9 mouse cellular contexts compared by ENCODE assay signal in the genomic region with DNA sequence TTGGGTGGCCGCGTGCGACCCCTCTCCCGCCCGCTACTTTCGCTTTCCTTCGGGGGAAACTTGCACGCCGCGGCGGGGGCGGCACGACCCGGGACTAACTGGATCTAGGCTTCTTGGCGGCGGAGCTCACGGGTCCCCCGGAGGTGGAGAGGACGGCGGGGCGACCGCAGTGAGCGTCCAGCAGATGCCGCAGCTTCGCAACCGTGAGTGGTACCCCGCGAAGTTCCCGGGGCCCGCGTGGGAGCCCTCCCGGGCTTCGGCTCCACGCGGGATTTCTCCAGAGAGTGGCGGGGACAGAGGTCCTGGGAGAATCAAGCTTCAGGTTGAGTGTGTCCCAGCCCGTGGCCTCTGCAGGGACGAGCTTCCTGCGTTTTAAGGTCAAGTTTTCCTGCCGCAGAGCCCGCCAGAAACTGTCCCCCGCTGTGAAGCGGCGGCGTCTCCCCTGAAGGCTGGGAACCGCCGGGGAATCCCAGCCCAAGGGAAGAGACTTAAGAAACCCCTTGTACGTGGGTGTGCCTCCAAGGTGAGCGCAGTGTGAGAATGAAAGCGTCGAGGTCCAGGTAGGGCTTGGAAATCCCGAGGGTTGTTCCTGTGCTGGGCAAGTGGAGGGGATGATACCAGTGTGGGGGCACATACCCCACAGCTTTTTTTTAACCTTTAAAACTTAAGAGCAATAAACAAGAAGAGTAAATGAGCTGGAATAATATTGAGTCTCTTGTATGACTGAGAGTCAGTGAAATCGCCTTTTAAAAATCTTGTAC. TPM values are rescaled to one million over a fixed set of nuclear protein-coding genes. Genes with fewer than 3 reads are reported as not detected.
DNase-seq lines count a peak whose midpoint lies in the region; ATAC-seq and TF ChIP-seq lines count a peak whose summit lies in the region.
"Had no signal": no experiment of that assay in that cellular context is flagged by ENCODE, and none has a peak within 500 bp of the region (broad histone marks: within the 10 kb centered on the region; RNA-seq: fewer than 3 reads in every experiment).

No protein-coding gene starts in this region.

- WGBS in forebrain, embryonic 12.5 days, result 1% methylated on average over 53 of the region's 53 CpGs
- under 1% methylated on average over 47 of the region's 53 CpGs for WGBS in hindbrain, embryonic 16.5 days
- WGBS in stomach, postnatal 0 days, result under 1% methylated on average over 51 of the region's 53 CpGs

- no peak overlapping the region for H3K9ac ChIP-seq in CH12.LX (ENCODE audit: insufficient read depth, low read depth)
- peak overlapping the region; percentile 65 for H3K9ac ChIP-seq in forebrain, embryonic 12.5 days
- H3K9ac ChIP-seq in hindbrain, embryonic 16.5 days (ENCODE audit: low read depth, low read length), result peak overlapping the region; percentile 71
- peak overlapping the region; percentile 78 for H3K9ac ChIP-seq in stomach, postnatal 0 days (ENCODE audit: low read length)

- no peak for TF ChIP-seq CTCF in CH12.LX (conservative IDR thresholded peaks at IDR 0.05 in 1 of 2, IDR thresholded peaks at IDR 0.05 in 1 of 2; ENCODE audit: low read depth in 2 of 2, low read length in 2 of 2)
- TF ChIP-seq CTCF in stomach, postnatal 0 days (IDR thresholded peaks at IDR 0.05; ENCODE audit: low read depth), result 0 out of 2 replicates have a peak, but pooled peaks have one; percentile 5

- no peaks in the 10 kb centered on the region for H3K36me3 ChIP-seq in CH12.LX (replicated peaks in 1 of 2; ENCODE audit: control insufficient read depth in 1 of 2, insufficient read depth in 1 of 2, low read length in 1 of 2)
- H3K36me3 ChIP-seq in forebrain, embryonic 12.5 days (replicated peaks), result no peaks in the 10 kb centered on the region
- no peaks in the 10 kb centered on the region for H3K36me3 ChIP-seq in hindbrain, embryonic 16.5 days (ENCODE audit: control insufficient read depth, insufficient read depth, low read length)
- no peaks in the 10 kb centered on the region for H3K36me3 ChIP-seq in stomach, postnatal 0 days (ENCODE audit: control insufficient read depth, insufficient read depth, low read length)

- peak; percentile 76 for ATAC-seq in forebrain, embryonic 12.5 days (ENCODE audit: low FRiP score)
- ATAC-seq in hindbrain, embryonic 16.5 days, result peak; percentile 35; the same call in 1 of the 2 replicates
- ATAC-seq in stomach, postnatal 0 days (ENCODE audit: low FRiP score, low TSS enrichment), result peak; percentile 25; the same call in 1 of the 2 replicates
- no peak for ATAC-seq in erythroid progenitor cell, adult 5-6 weeks (replicated peaks; ENCODE audit: low FRiP score, poor library complexity, severe bottlenecking)

- no peaks in the 10 kb centered on the region for H3K79me2 ChIP-seq in CH12.LX (replicated peaks; ENCODE audit: control insufficient read depth, extremely low read depth, insufficient read depth, poor library complexity, severe bottlenecking)

- dilution Hi-C loops in CH12.LX (cut with MboI; ENCODE audit: extremely low pct_ligation_motif_present, extremely low pct_unique_long_range_greater_than_20kb, low sequenced_read_pairs), result no loop called here

- no peak for TF ChIP-seq RAD21 in CH12.LX (IDR thresholded peaks at IDR 0.05; ENCODE audit: low read depth, low read length)

- H3K9me3 ChIP-seq in CH12.LX (replicated peaks; ENCODE audit: low read length), result peaks cover 9% of the 10 kb centered on the region
- no peaks in the 10 kb centered on the region for H3K9me3 ChIP-seq in forebrain, embryonic 12.5 days
- H3K9me3 ChIP-seq in hindbrain, embryonic 16.5 days (ENCODE audit: control insufficient read depth, low read length), result no peaks in the 10 kb centered on the region
- H3K9me3 ChIP-seq in stomach, postnatal 0 days (ENCODE audit: control insufficient read depth, low read length), result no peaks in the 10 kb centered on the region

- H3K4me2 ChIP-seq in CH12.LX (ENCODE audit: insufficient read depth, low read depth, poor library complexity, severe bottlenecking), result peak overlapping the region; percentile 47; the same call in 1 of the 2 replicates
- H3K4me2 ChIP-seq in forebrain, embryonic 12.5 days, result peak overlapping the region; percentile 99
- peak overlapping the region; percentile 100 for H3K4me2 ChIP-seq in hindbrain, embryonic 16.5 days (ENCODE audit: low read length)
- peak overlapping the region; percentile 100 for H3K4me2 ChIP-seq in stomach, postnatal 0 days (replicated peaks; ENCODE audit: low read depth)

- in situ Hi-C loops in CH12.LX (cut with MboI; ENCODE audit: low pct_ligation_motif_present, low pct_unique_long_range_greater_than_20kb, low sequenced_read_pairs), result no loop called here

- no peaks in the 10 kb centered on the region for H3K4me1 ChIP-seq in CH12.LX (ENCODE audit: control insufficient read depth in 1 of 2, insufficient read depth in 2 of 2)
- peaks cover 22% of the 10 kb centered on the region for H3K4me1 ChIP-seq in forebrain, embryonic 12.5 days
- H3K4me1 ChIP-seq in hindbrain, embryonic 16.5 days (ENCODE audit: control insufficient read depth, insufficient read depth, low read depth, low read length), result peaks cover 12% of the 10 kb centered on the region
- no peaks in the 10 kb centered on the region for H3K4me1 ChIP-seq in stomach, postnatal 0 days (replicated peaks; ENCODE audit: control insufficient read depth, insufficient read depth)

- H3K4me3 ChIP-seq in CH12.LX (replicated peaks in 1 of 3; ENCODE audit: low read depth in 2 of 3, low read length in 2 of 3, poor library complexity in 1 of 3), result peak overlapping the region in 1 of 3 experiments; percentile 18
- peak overlapping the region; percentile 64 for H3K4me3 ChIP-seq in forebrain, embryonic 12.5 days (replicated peaks)
- peak overlapping the region; percentile 72 for H3K4me3 ChIP-seq in hindbrain, embryonic 16.5 days (ENCODE audit: low read length)
- peak overlapping the region; percentile 85 for H3K4me3 ChIP-seq in stomach, postnatal 0 days (ENCODE audit: low read depth, low read length)

- no peak for TF ChIP-seq EP300 in CH12.LX (IDR thresholded peaks at IDR 0.05; ENCODE audit: low read length)
- no peak for TF ChIP-seq EP300 in stomach, postnatal 0 days (optimal IDR thresholded peaks at IDR 0.05)

- TF ChIP-seq POLR2A in CH12.LX (IDR thresholded peaks at IDR 0.05; ENCODE audit: low read depth, low read length), result no peak

- no peaks in the 10 kb centered on the region for H3K27me3 ChIP-seq in CH12.LX (replicated peaks)
- H3K27me3 ChIP-seq in forebrain, embryonic 12.5 days, result peaks cover 35% of the 10 kb centered on the region
- peaks cover 16% of the 10 kb centered on the region for H3K27me3 ChIP-seq in hindbrain, embryonic 16.5 days (replicated peaks; ENCODE audit: control insufficient read depth, insufficient read depth, low read length)
- H3K27me3 ChIP-seq in stomach, postnatal 0 days (ENCODE audit: control insufficient read depth, insufficient read depth, low read length), result no peaks in the 10 kb centered on the region

- H3K27ac ChIP-seq in CH12.LX (ENCODE audit: insufficient read depth, low read depth), result no peak overlapping the region
- H3K27ac ChIP-seq in forebrain, embryonic 12.5 days, result no peak overlapping the region
- H3K27ac ChIP-seq in hindbrain, embryonic 16.5 days (ENCODE audit: low read depth, low read length), result no peak overlapping the region
- peak overlapping the region; percentile 45; the same call in 1 of the 2 replicates for H3K27ac ChIP-seq in stomach, postnatal 0 days (replicated peaks)

- peak; percentile 28 for DNase-seq in cerebellum, postnatal 10 days
- no peak for DNase-seq in cerebellum, postnatal 36 days
- DNase-seq in CH12.LX (ENCODE audit: extremely low read depth), result no peak
- DNase-seq in lung, postnatal 14 days, result peak; percentile 7
- peak; percentile 35 for DNase-seq in stomach, postnatal 0 days (ENCODE audit: low spot score)

TF ChIP-seq in CH12.LX, 34 proteins besides CTCF, POLR2A, EP300 and RAD21:
- TF ChIP-seq NRF1 (IDR thresholded peaks at IDR 0.05; ENCODE audit: low read depth, low read length) (no peak), ETS1 (conservative IDR thresholded peaks at IDR 0.05; ENCODE audit: low read depth, low read length) (no peak), HCFC1 (IDR thresholded peaks at IDR 0.05; ENCODE audit: low read depth, low read length) (no peak), TBP (conservative IDR thresholded peaks at IDR 0.05; ENCODE audit: low read depth, low read length) (no peak), MXI1 (IDR thresholded peaks at IDR 0.05; ENCODE audit: low read depth, low read length) (no peak), SIN3A (IDR thresholded peaks at IDR 0.05; ENCODE audit: low read length) (no peak), ELF1 (IDR thresholded peaks at IDR 0.05; ENCODE audit: low read depth, low read length) (no peak), CHD2 (IDR thresholded peaks at IDR 0.05; ENCODE audit: low read length) (no peak), CHD1 (IDR thresholded peaks at IDR 0.05; ENCODE audit: low read depth, low read length) (no peak), IRF4 (IDR thresholded peaks at IDR 0.05; ENCODE audit: low read depth, low read length) (no peak), MYC (IDR thresholded peaks at IDR 0.05; ENCODE audit: low read depth, low read length) (no peak), TCF12 (IDR thresholded peaks at IDR 0.05; ENCODE audit: low read depth, low read length) (no peak), BHLHE40 (IDR thresholded peaks at IDR 0.05; ENCODE audit: low read depth, low read length) (no peak), MAZ (IDR thresholded peaks at IDR 0.05; ENCODE audit: low read depth, low read length) (no peak), JUN (IDR thresholded peaks at IDR 0.05; ENCODE audit: insufficient read depth, low read depth, low read length) (no peak), ZC3H11A (IDR thresholded peaks at IDR 0.05; ENCODE audit: low read depth, low read length) (no peak), UBTF (IDR thresholded peaks at IDR 0.05; ENCODE audit: low read depth, low read length) (no peak)

RNA-seq across cellular contexts. Expression of a gene that starts 0.7 kb away (rescaled TPM):
- total RNA-seq in CH12.LX (2012; rRNA removed) (not detected in 2 replicates), CH12.LX (2014; rRNA removed) (not detected in 2 replicates)
- not detected in 2 replicates for polyA plus RNA-seq in CH12.LX (2012; ENCODE audit: insufficient read length, low read depth)
- polyA plus RNA-seq in forebrain, embryonic 12.5 days (2016; fragmentation: Nextera tagmentation; extraction: Ambion mirVana), result 0.05 and 0.08 TPM in 2 replicates
- 0.14 and 0.22 TPM in 2 replicates for polyA plus RNA-seq in hindbrain, embryonic 16.5 days (2015; fragmentation: Nextera tagmentation; extraction: Ambion mirVana)
- 0.96 and 1.1 TPM in 2 replicates for polyA plus RNA-seq in stomach, postnatal 0 days (2015; fragmentation: Nextera tagmentation; extraction: Ambion mirVana)
- total RNA-seq in erythroid progenitor cell, adult 5-6 weeks (2015; ENCODE audit: low replicate concordance), result not detected in 2 replicates
- not detected in 2 replicates for total RNA-seq in erythroid progenitor cell, adult 5-6 weeks (2017; ENCODE audit: low replicate concordance)
- total RNA-seq: MEL had no signal

Comparison
In these comparisons a context has a peak if more than half of its experiments do, and no peak if none do; other contexts are left out.
1. DNase-seq: peak in cerebellum, postnatal 10 days (2 of 2), lung, postnatal 14 days (single experiment) and stomach, postnatal 0 days (single experiment); none in cerebellum, postnatal 36 days (0 of 2) and CH12.LX (single experiment).
2. H3K4me2 ChIP-seq: peak in every context shown above with its lines; median percentile 100 in hindbrain, embryonic 16.5 days; 100 in stomach, postnatal 0 days; 99 in forebrain, embryonic 12.5 days; 47 in CH12.LX.